Mouse (Mus musculus) embryonic facial prominence, embryonic 13.5 days (tissue): ENCODE measurements around the gene Trappc13. TPM values are rescaled to one million over a fixed set of nuclear protein-coding genes. Genes with fewer than 3 reads are reported as not detected.

Experiments
- ATAC-seq: fragments of 200-750 bp; cut with Nextera tagmentation; 2 replicates; pipeline ENCODE4 v1.8.0; 2017; ENCODE audit warnings: low read depth; ENCODE audit not compliant: insufficient number of reproducible peaks, insufficient read depth, low FRiP score, low TSS enrichment
- H3K27ac ChIP-seq: fragments of 300-500 bp; sonication (generic); 2 replicates; pipeline ENCODE4 v1.5.1; 2015; ENCODE audit warnings: moderate library complexity, mild to moderate bottlenecking, inconsistent platforms
- H3K27me3 ChIP-seq: fragments of 300-500 bp; sonication (generic); 2 replicates; pipeline ENCODE4 v1.6.1; 2015; ENCODE audit warnings: mild to moderate bottlenecking, inconsistent platforms
- H3K36me3 ChIP-seq: fragments of 300-500 bp; sonication (generic); 2 replicates; pipeline ENCODE4 v1.6.1; 2015; ENCODE audit warnings: mild to moderate bottlenecking, inconsistent platforms
- H3K4me1 ChIP-seq: fragments of 300-500 bp; sonication (generic); 2 replicates; pipeline ENCODE4 v1.6.1; 2015; ENCODE audit warnings: inconsistent platforms
- H3K4me2 ChIP-seq: fragments of 300-500 bp; sonication (generic); 2 replicates; pipeline ENCODE4 v1.6.1; 2015; ENCODE audit warnings: moderate library complexity, mild to moderate bottlenecking, inconsistent platforms
- H3K4me3 ChIP-seq: fragments of 300-500 bp; sonication (generic); 2 replicates; pipeline ENCODE4 v1.5.1; 2015; ENCODE audit warnings: mild to moderate bottlenecking, inconsistent platforms
- H3K9ac ChIP-seq: fragments of 300-500 bp; sonication (generic); 2 replicates; pipeline ENCODE4 v1.6.1; 2015; ENCODE audit warnings: mild to moderate bottlenecking, inconsistent platforms
- H3K9me3 ChIP-seq: fragments of 300-500 bp; sonication (generic); 2 replicates; pipeline ENCODE4 v1.6.1; 2016; ENCODE audit warnings: inconsistent platforms
- WGBS: fragments of 180-500 bp; shearing (Covaris S2); methylation state at CpG from one replicate; pipeline ENCODE4 v1.1.7; 2015; ENCODE audit warnings: mixed read lengths; 5-methylcytosine and 5-hydroxymethylcytosine counted together
- polyA plus RNA-seq: library from polyadenylated mRNA; unstranded; fragments of >200 nt; fragmentation: Nextera tagmentation; extraction: Ambion mirVana; gene quantifications from 2 replicates; pipeline ENCODE4 v1.2.1, GENCODE M21; 2015

Gene Trappc13
- polyA plus RNA-seq, 1 experiment from 2014 or later: 64.5 TPM

- Histone ChIP-seq H3K27ac (no peak overlapping the region), H3K9me3 (peaks cover 3% of the 10 kb centered on the region; the same call in 1 of the 2 replicates), H3K4me1 (peaks cover 25% of the 10 kb centered on the region), H3K27me3 (no peaks in the 10 kb centered on the region), H3K9ac (no peak overlapping the region), H3K4me2 (peak overlapping the region; percentile 27), H3K4me3 (no peak overlapping the region), H3K36me3 (peaks cover 14% of the 10 kb centered on the region; the same call in 1 of the 2 replicates)
- WGBS: 17% methylated on average over 12 of the region's 12 CpGs
- no peak for ATAC-seq
Measured at GRCm38 (mm10) chr13:104112266-104112900, 65.9 kb downstream of the Trappc13 start.

GRCm38 (mm10) chr13:104110526-104110925 is 67.7 kb downstream of the Trappc13 start:
- Histone ChIP-seq H3K4me2 (peak overlapping the region; percentile 85), H3K36me3 (peaks cover 4% of the 10 kb centered on the region; the same call in 1 of the 2 replicates), H3K9ac (peak overlapping the region; percentile 74; the same call in 1 of the 2 replicates), H3K27ac (no peak overlapping the region), H3K4me3 (peak overlapping the region; percentile 82), H3K27me3 (no peaks in the 10 kb centered on the region), H3K9me3 (peaks cover 3% of the 10 kb centered on the region; the same call in 1 of the 2 replicates), H3K4me1 (peaks cover 25% of the 10 kb centered on the region)
- 45% methylated on average over 7 of the region's 7 CpGs for WGBS
- no peak for ATAC-seq

- Histone ChIP-seq H3K27ac (peak overlapping the region; percentile 13; the same call in 1 of the 2 replicates), H3K36me3 (peaks cover 3% of the 10 kb centered on the region; the same call in 1 of the 2 replicates), H3K9ac (peak overlapping the region; percentile 74), H3K4me2 (peak overlapping the region; percentile 85), H3K4me1 (peaks cover 25% of the 10 kb centered on the region), H3K9me3 (peaks cover 3% of the 10 kb centered on the region; the same call in 1 of the 2 replicates), H3K27me3 (no peaks in the 10 kb centered on the region), H3K4me3 (peak overlapping the region; percentile 82)
- ATAC-seq: peak; percentile 63
- 2% methylated on average over 38 of the region's 38 CpGs for WGBS
Measured at GRCm38 (mm10) chr13:104109816-104110521, 68.3 kb downstream of the Trappc13 start.

GRCm38 (mm10) chr13:104109288-104109815 is 68.9 kb downstream of the Trappc13 start, which contains the start of the genes Nln and Sgtb:
TSS of gene Nln (minus strand) at chr13:104109614.
TSS of gene Sgtb (plus strand) at chr13:104109741.
- Histone ChIP-seq H3K27me3 (no peaks in the 10 kb centered on the region), H3K36me3 (peaks cover 5% of the 10 kb centered on the region; the same call in 1 of the 2 replicates), H3K4me3 (peak within 1 kb of the TSS; percentile 82), H3K9me3 (peaks cover 9% of the 10 kb centered on the region), H3K4me1 (peaks cover 25% of the 10 kb centered on the region), H3K4me2 (peak within 1 kb of the TSS; percentile 85), H3K9ac (peak within 1 kb of the TSS; percentile 75), H3K27ac (peak within 1 kb of the TSS; percentile 13; the same call in 1 of the 2 replicates)
- under 1% methylated on average over 31 of the region's 44 CpGs for WGBS
- peak; percentile 96 for ATAC-seq

- Histone ChIP-seq H3K27me3 (no peaks in the 10 kb centered on the region), H3K4me2 (peak overlapping the region; percentile 85), H3K4me3 (peak overlapping the region; percentile 82), H3K9me3 (peaks cover 11% of the 10 kb centered on the region), H3K9ac (peak overlapping the region; percentile 75), H3K4me1 (peaks cover 25% of the 10 kb centered on the region), H3K27ac (0 out of 2 replicates have a peak overlapping the region, but pooled peaks have one; percentile 7), H3K36me3 (peaks cover 4% of the 10 kb centered on the region; the same call in 1 of the 2 replicates)
- WGBS: 2% methylated on average over 24 of the region's 24 CpGs
- 0 out of 2 replicates have a peak, but pooled peaks have one; percentile 0 for ATAC-seq
Measured at GRCm38 (mm10) chr13:104108651-104109287, 69.5 kb downstream of the Trappc13 start.

GRCm38 (mm10) chr13:104101606-104102235 is 76.5 kb downstream of the Trappc13 start:
- Histone ChIP-seq H3K36me3 (peaks cover 8% of the 10 kb centered on the region; the same call in 1 of the 2 replicates), H3K4me2 (no peak overlapping the region), H3K27ac (no peak overlapping the region), H3K27me3 (no peaks in the 10 kb centered on the region), H3K4me1 (no peaks in the 10 kb centered on the region), H3K9ac (no peak overlapping the region), H3K9me3 (peaks cover 10% of the 10 kb centered on the region), H3K4me3 (no peak overlapping the region)
- no peak for ATAC-seq
- WGBS: 81% methylated on average over 5 of the region's 5 CpGs

GRCm38 (mm10) chr13:104100416-104100815 is 77.9 kb downstream of the Trappc13 start:
- Histone ChIP-seq H3K4me3 (no peak overlapping the region), H3K9ac (no peak overlapping the region), H3K4me1 (no peaks in the 10 kb centered on the region), H3K4me2 (no peak overlapping the region), H3K36me3 (peaks cover 8% of the 10 kb centered on the region; the same call in 1 of the 2 replicates), H3K9me3 (peaks cover 10% of the 10 kb centered on the region), H3K27me3 (no peaks in the 10 kb centered on the region), H3K27ac (no peak overlapping the region)
- 84% methylated on average over 4 of the region's 4 CpGs for WGBS
- ATAC-seq: no peak

GRCm38 (mm10) chr13:104097190-104097589 is 81.1 kb downstream of the Trappc13 start:
- H3K36me3 ChIP-seq: 0 out of 2 replicates have a peak, but pooled peaks cover 5% of the 10 kb centered on the region
- WGBS: 93% methylated on average over 7 of the region's 7 CpGs
- H3K27ac ChIP-seq: no peak overlapping the region
- H3K4me3 ChIP-seq: no peak overlapping the region
- 0 out of 2 replicates have a peak, but pooled peaks cover 5% of the 10 kb centered on the region for H3K4me1 ChIP-seq
- ATAC-seq: no peak
- no peaks in the 10 kb centered on the region for H3K9me3 ChIP-seq
- H3K9ac ChIP-seq: no peak overlapping the region
- no peak overlapping the region for H3K4me2 ChIP-seq
- no peaks in the 10 kb centered on the region for H3K27me3 ChIP-seq

- Histone ChIP-seq H3K4me3 (no peak overlapping the region), H3K27me3 (no peaks in the 10 kb centered on the region), H3K9ac (no peak overlapping the region), H3K4me2 (no peak overlapping the region), H3K4me1 (0 out of 2 replicates have a peak, but pooled peaks cover 5% of the 10 kb centered on the region), H3K36me3 (0 out of 2 replicates have a peak, but pooled peaks cover 5% of the 10 kb centered on the region), H3K27ac (no peak overlapping the region), H3K9me3 (no peaks in the 10 kb centered on the region)
- WGBS: 51% methylated on average over 7 of the region's 7 CpGs
- ATAC-seq: no peak
Measured at GRCm38 (mm10) chr13:104095955-104096354, 82.3 kb downstream of the Trappc13 start.

GRCm38 (mm10) chr13:104094531-104095385 is 83.5 kb downstream of the Trappc13 start:
- ATAC-seq: no peak
- 75% methylated on average over 11 of the region's 11 CpGs for WGBS

More at GRCm38 (mm10) chr13:104094531-104095385, 83.5 kb downstream of the Trappc13 start:
- Histone ChIP-seq H3K9ac (no peak overlapping the region), H3K4me2 (no peak overlapping the region), H3K27me3 (no peaks in the 10 kb centered on the region), H3K36me3 (no peaks in the 10 kb centered on the region), H3K9me3 (no peaks in the 10 kb centered on the region), H3K4me1 (0 out of 2 replicates have a peak, but pooled peaks cover 5% of the 10 kb centered on the region), H3K4me3 (no peak overlapping the region), H3K27ac (no peak overlapping the region)
